Mouse (Mus musculus): ENCODE measurements around the gene Mcm5. TPM values are rescaled to one million over a fixed set of nuclear protein-coding genes. Genes with fewer than 3 reads are reported as not detected.

Gene Mcm5
- total RNA-seq (2021): 1 to 10 TPM; 7.2 to 7.6 TPM
- long read RNA-seq, experiment 1, transcript Mcm5-203 (17 exons, 2,604 nt): major isoform, 5 of 8 reads
- long read RNA-seq, experiment 1, partial matches to known transcripts: 0 of 8 reads
- long read RNA-seq, experiment 1, other reads (novel, unspliced or antisense): 0 of 8 reads
- long read RNA-seq, experiment 2, partial matches to known transcripts: 1 of 6 reads
- long read RNA-seq, experiment 2, other reads (novel, unspliced or antisense): 0 of 6 reads

GRCm38 (mm10) chr8:75109236-75109967, at the start of gene Mcm5:
TSS of gene Mcm5 (plus strand) at chr8:75109569.
- DNase-seq (ENCODE audit: low spot score in 2 of 2): peak; percentile 100

- DNase-seq (ENCODE audit: low spot score in 2 of 2): no peak
Observed at GRCm38 (mm10) chr8:75060022-75060421, 49.3 kb upstream of the Mcm5 start.

GRCm38 (mm10) chr8:75060815-75061214, 48.6 kb upstream of the Mcm5 start:
- no peak for DNase-seq (ENCODE audit: low spot score in 2 of 2)

GRCm38 (mm10) chr8:75063290-75063689, 46.1 kb upstream of the Mcm5 start:
- DNase-seq (ENCODE audit: low spot score in 2 of 2): no peak

- DNase-seq (ENCODE audit: low spot score in 2 of 2): no peak
Observed at GRCm38 (mm10) chr8:75064790-75065189, 44.6 kb upstream of the Mcm5 start.

- DNase-seq (ENCODE audit: low spot score in 2 of 2): no peak
Observed at GRCm38 (mm10) chr8:75067287-75067686, 42.1 kb upstream of the Mcm5 start.

- no peak for DNase-seq (ENCODE audit: low spot score in 2 of 2)
Observed at GRCm38 (mm10) chr8:75070297-75070696, 39.1 kb upstream of the Mcm5 start.

- peak; percentile 79 to 85 for DNase-seq (ENCODE audit: low spot score in 2 of 2)
Observed at GRCm38 (mm10) chr8:75071627-75072346, 37.6 kb upstream of the Mcm5 start.

GRCm38 (mm10) chr8:75074876-75075275, 34.5 kb upstream of the Mcm5 start:
- DNase-seq (ENCODE audit: low spot score in 2 of 2): no peak

GRCm38 (mm10) chr8:75078215-75078614, 31.2 kb upstream of the Mcm5 start:
- no peak for DNase-seq (ENCODE audit: low spot score in 2 of 2)

GRCm38 (mm10) chr8:75078851-75079250, 30.5 kb upstream of the Mcm5 start:
- no peak for DNase-seq (ENCODE audit: low spot score in 2 of 2)

- DNase-seq (ENCODE audit: low spot score in 2 of 2): no peak
Observed at GRCm38 (mm10) chr8:75081364-75082040, 27.9 kb upstream of the Mcm5 start.

GRCm38 (mm10) chr8:75082181-75082805, 27.1 kb upstream of the Mcm5 start:
- no peak for DNase-seq (ENCODE audit: low spot score in 2 of 2)

- peak; percentile 76 to 84 for DNase-seq (ENCODE audit: low spot score in 2 of 2)
Observed at GRCm38 (mm10) chr8:75083846-75084245, 25.5 kb upstream of the Mcm5 start.

GRCm38 (mm10) chr8:75084382-75085064, 24.8 kb upstream of the Mcm5 start:
- DNase-seq (ENCODE audit: low spot score in 2 of 2): no peak

- no peak for DNase-seq (ENCODE audit: low spot score in 2 of 2)
Observed at GRCm38 (mm10) chr8:75086002-75086401, 23.4 kb upstream of the Mcm5 start.

- no peak for DNase-seq (ENCODE audit: low spot score in 2 of 2)
Observed at GRCm38 (mm10) chr8:75087127-75087526, 22.2 kb upstream of the Mcm5 start.

- peak; percentile 64 to 86 for DNase-seq (ENCODE audit: low spot score in 2 of 2)
Observed at GRCm38 (mm10) chr8:75088989-75089881, 20.1 kb upstream of the Mcm5 start.

GRCm38 (mm10) chr8:75090781-75091365, 18.5 kb upstream of the Mcm5 start:
- no peak for DNase-seq (ENCODE audit: low spot score in 2 of 2)

Data from layer of hippocampus, postnatal 14 days (tissue).